Mouse (Mus musculus) small intestine, adult 2 months (tissue): ENCODE data around the gene Lmo3. TPM values are rescaled to one million over a fixed set of nuclear protein-coding genes. Genes with fewer than 3 reads are reported as not detected.

Experiments
- H3K27ac ChIP-seq: fragments of 200-500 bp; 2 replicates; pipeline ENCODE4 v1.5.1; 2012; ENCODE audit warnings: low read depth, low read length, control low read depth, inconsistent platforms; ENCODE audit not compliant: insufficient read depth
- H3K27me3 ChIP-seq: fragments of 200-500 bp; 2 replicates; pipeline ENCODE4 v1.6.1; 2012; ENCODE audit warnings: mild to moderate bottlenecking, moderate library complexity, low read length, inconsistent platforms; ENCODE audit not compliant: control insufficient read depth, insufficient read depth
- H3K36me3 ChIP-seq: fragments of 200-500 bp; 2 replicates; pipeline ENCODE4 v1.6.1; 2012; ENCODE audit warnings: mild to moderate bottlenecking, low read length, control low read depth, inconsistent platforms; ENCODE audit not compliant: control insufficient read depth, insufficient read depth
- H3K4me1 ChIP-seq: fragments of 200-500 bp; 2 replicates; pipeline ENCODE4 v1.6.1; 2012; ENCODE audit warnings: low read length, inconsistent platforms, mixed read lengths; ENCODE audit not compliant: control insufficient read depth, insufficient read depth, insufficient read length
- H3K4me3 ChIP-seq: fragments of 200-500 bp; 2 replicates; pipeline ENCODE4 v1.5.1; 2012; ENCODE audit warnings: low read depth, mild to moderate bottlenecking, control low read depth, inconsistent platforms, low read length, moderate library complexity
- CTCF ChIP-seq: fragments of 200-500 bp; IDR thresholded peaks from 2 replicates; pipeline ENCODE4 v1.5.1; 2012; ENCODE audit warnings: low read depth, mild to moderate bottlenecking, control low read depth, inconsistent platforms, low read length, moderate library complexity, mixed read lengths; ENCODE audit not compliant: insufficient replicate concordance, insufficient read length; ENCODE audit errors: extremely low read depth
- POLR2A ChIP-seq: fragments of 200-500 bp; IDR thresholded peaks from 2 replicates; pipeline ENCODE4 v1.6.1; 2012; ENCODE audit warnings: low read depth, mild to moderate bottlenecking, control low read depth, inconsistent platforms, low read length, moderate library complexity
- WGBS: fragments of 180-500 bp; shearing (Covaris S2); methylation state at CpG from one replicate; pipeline ENCODE4 v1.1.7; 2018; 5-methylcytosine and 5-hydroxymethylcytosine counted together
- polyA plus RNA-seq: library from polyadenylated mRNA; depleted of rRNA; stranded (reverse); fragments of >200 nt; gene quantifications from 2 replicates; pipeline ENCODE4 v1.2.3, GENCODE M21; 2012

Lmo3 gene
- polyA plus RNA-seq, 1 experiment, result 0.38 TPM

- Histone ChIP-seq H3K36me3 (no peaks in the 10 kb centered on the region), H3K27ac (no peak overlapping the region), H3K4me3 (no peak overlapping the region), H3K4me1 (no peaks in the 10 kb centered on the region), H3K27me3 (no peaks in the 10 kb centered on the region)
- WGBS, result 78% methylated on average over 9 of the region's 9 CpGs
- no peak for TF ChIP-seq POLR2A
These were observed 1.2 kb downstream of the Lmo3 start for GRCm38 (mm10) chr6:138580491-138581076.

- Histone ChIP-seq H3K27me3 (no peaks in the 10 kb centered on the region), H3K36me3 (no peaks in the 10 kb centered on the region), H3K4me1 (no peaks in the 10 kb centered on the region), H3K4me3 (no peak overlapping the region), H3K27ac (no peak overlapping the region)
- TF ChIP-seq POLR2A (no peak), CTCF (no peak)
- 84% methylated on average over 2 of the region's 2 CpGs for WGBS
These were observed 18.4 kb downstream of the Lmo3 start for GRCm38 (mm10) chr6:138563416-138563815.

DNA sequence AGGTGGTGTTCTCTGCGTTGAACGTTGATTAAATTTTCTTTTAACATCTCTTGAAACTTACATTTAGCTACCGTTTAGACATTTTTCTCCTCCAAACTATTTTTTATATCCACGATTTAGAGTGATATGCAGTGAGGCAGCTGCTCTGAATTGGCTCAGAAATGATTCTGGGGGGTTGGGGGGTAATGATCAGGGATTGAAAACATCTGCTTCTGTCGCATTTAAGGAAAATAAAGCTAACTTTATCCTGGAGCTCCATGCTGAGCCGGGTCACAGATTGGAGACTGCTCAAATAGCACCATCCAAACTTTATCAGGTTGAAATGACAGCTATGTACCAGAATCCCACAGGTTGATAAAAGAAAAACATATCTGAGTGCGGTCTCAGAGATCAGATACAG lies 29.6 kb downstream of the Lmo3 start:
- WGBS, result 66% methylated on average over 7 of the region's 7 CpGs
- H3K27me3 ChIP-seq, result no peaks in the 10 kb centered on the region
- H3K27ac ChIP-seq, result no peak overlapping the region
- H3K36me3 ChIP-seq, result no peaks in the 10 kb centered on the region
- H3K4me1 ChIP-seq, result no peaks in the 10 kb centered on the region
- no peak overlapping the region for H3K4me3 ChIP-seq
- TF ChIP-seq CTCF, result no peak
- TF ChIP-seq POLR2A, result no peak

DNA sequence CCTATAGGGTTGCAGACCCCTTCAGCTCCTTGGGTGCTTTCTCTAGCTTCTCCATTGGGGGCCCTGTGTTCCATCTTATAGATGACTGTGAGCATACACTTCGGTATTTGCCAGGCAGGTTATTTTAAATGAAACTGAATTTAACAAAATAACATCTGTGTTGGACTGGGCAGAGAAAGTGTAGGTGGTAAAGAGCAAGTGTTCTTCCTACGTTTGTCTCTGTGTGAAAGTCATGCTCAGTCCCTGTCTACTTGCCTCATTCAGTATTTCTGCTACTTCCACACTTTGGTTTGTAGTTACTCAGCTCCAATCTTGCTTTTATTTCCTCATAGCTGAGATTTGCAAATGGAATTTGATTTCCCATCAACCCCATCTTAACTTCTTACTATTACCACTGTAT lies 46.9 kb downstream of the Lmo3 start:
- no peak overlapping the region for H3K4me3 ChIP-seq
- WGBS, result 67% methylated on average over 2 of the region's 2 CpGs
- no peak overlapping the region for H3K27ac ChIP-seq
- no peak for TF ChIP-seq POLR2A
- no peak for TF ChIP-seq CTCF
- H3K4me1 ChIP-seq, result no peaks in the 10 kb centered on the region
- no peaks in the 10 kb centered on the region for H3K36me3 ChIP-seq
- no peaks in the 10 kb centered on the region for H3K27me3 ChIP-seq

GRCm38 (mm10) chr6:138506642-138507041 lies 75.1 kb downstream of the Lmo3 start:
- H3K36me3 ChIP-seq, result no peaks in the 10 kb centered on the region
- TF ChIP-seq POLR2A (no peak), CTCF (no peak)
- no peak overlapping the region for H3K4me3 ChIP-seq
- no peak overlapping the region for H3K27ac ChIP-seq
- no peaks in the 10 kb centered on the region for H3K27me3 ChIP-seq
- WGBS, result 38% methylated on average over 1 of the region's 1 CpGs
- no peaks in the 10 kb centered on the region for H3K4me1 ChIP-seq

DNA sequence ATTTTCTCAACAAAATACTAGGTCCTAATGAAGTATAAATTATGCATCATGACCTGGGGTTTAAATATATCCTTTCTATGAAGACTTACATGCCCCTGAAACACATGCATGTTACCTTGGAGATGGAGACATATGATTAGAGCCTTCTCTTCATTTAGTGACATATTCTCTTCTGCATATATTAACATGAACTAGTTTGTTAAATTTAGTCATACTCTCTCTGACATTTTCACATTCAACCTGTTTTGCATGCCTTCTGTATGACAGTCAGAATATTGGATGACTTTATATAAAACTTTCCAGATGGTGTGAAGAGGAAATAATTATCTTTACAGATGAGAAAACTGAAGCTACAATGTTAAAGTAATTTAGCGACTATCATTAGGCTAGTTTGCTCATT lies 77.8 kb downstream of the Lmo3 start:
- H3K27ac ChIP-seq, result no peak overlapping the region
- no peak for TF ChIP-seq CTCF
- no peak for TF ChIP-seq POLR2A
- WGBS, result 90% methylated on average over 1 of the region's 1 CpGs
- H3K4me3 ChIP-seq, result no peak overlapping the region
- no peaks in the 10 kb centered on the region for H3K27me3 ChIP-seq
- no peaks in the 10 kb centered on the region for H3K36me3 ChIP-seq
- H3K4me1 ChIP-seq, result no peaks in the 10 kb centered on the region

- TF ChIP-seq CTCF (no peak), POLR2A (no peak)
- Histone ChIP-seq H3K4me1 (no peaks in the 10 kb centered on the region), H3K4me3 (no peak overlapping the region), H3K27me3 (no peaks in the 10 kb centered on the region), H3K36me3 (no peaks in the 10 kb centered on the region), H3K27ac (no peak overlapping the region)
- 84% methylated on average over 3 of the region's 3 CpGs for WGBS
These were observed 98.9 kb downstream of the Lmo3 start for GRCm38 (mm10) chr6:138482834-138483233.

GRCm38 (mm10) chr6:138477611-138478010 lies 104.2 kb downstream of the Lmo3 start:
- TF ChIP-seq POLR2A (no peak), CTCF (peak; percentile 85)
- Histone ChIP-seq H3K36me3 (no peaks in the 10 kb centered on the region), H3K27me3 (no peaks in the 10 kb centered on the region), H3K4me1 (no peaks in the 10 kb centered on the region), H3K27ac (no peak overlapping the region), H3K4me3 (no peak overlapping the region)
- 22% methylated on average over 5 of the region's 5 CpGs for WGBS
